Mouse (Mus musculus): ENCODE measurements around the gene Atp2b2.

GRCm38 (mm10) chr6:113881561-113882243, 160.7 kb downstream of the Atp2b2 start:
- no peak for TF ChIP-seq CTCF (IDR thresholded peaks at IDR 0.05 in 2 of 3, conservative IDR thresholded peaks at IDR 0.05 in 1 of 3; ENCODE audit: control insufficient read depth in 1 of 3, insufficient read depth in 1 of 3, low read depth in 2 of 3, low read length in 3 of 3, poor library complexity in 1 of 3, severe bottlenecking in 1 of 3)
- no peak for TF ChIP-seq MYB (IDR thresholded peaks at IDR 0.05; ENCODE audit: low read depth, low read length)
- no peak for TF ChIP-seq EP300 (IDR thresholded peaks at IDR 0.05; ENCODE audit: low read depth in 1 of 2, low read length in 2 of 2)
- no peak for TF ChIP-seq POLR2A (IDR thresholded peaks at IDR 0.05; ENCODE audit: control insufficient read depth in 1 of 2, insufficient read depth in 1 of 2, low read depth in 1 of 2, low read length in 2 of 2, poor library complexity in 1 of 2)
- no peak for TF ChIP-seq HCFC1 (IDR thresholded peaks at IDR 0.05; ENCODE audit: low read depth, low read length)

All from MEL (cell line).